Mouse (Mus musculus) kidney, embryonic 14.5 days (tissue): ENCODE data around the gene Pou2f2. TPM values are rescaled to one million over a fixed set of nuclear protein-coding genes. Genes with fewer than 3 reads are reported as not detected.

Experiments used
- ATAC-seq: fragments of 200-750 bp; cut with Nextera tagmentation; 2 replicates; pipeline ENCODE4 v1.8.0; 2017; ENCODE audit warnings: moderate number of reproducible peaks, mild to moderate bottlenecking, moderate TSS enrichment, moderate library complexity; ENCODE audit not compliant: low FRiP score, low TSS enrichment
- H3K27ac ChIP-seq: fragments of 300-500 bp; sonication (generic); 2 replicates; pipeline ENCODE4 v1.5.1; 2014; ENCODE audit warnings: low read depth, mild to moderate bottlenecking, low read length, moderate library complexity, mixed read lengths
- H3K27me3 ChIP-seq: fragments of 300-500 bp; sonication (generic); 2 replicates; pipeline ENCODE4 v1.6.1; 2014; ENCODE audit warnings: mild to moderate bottlenecking, low read length; ENCODE audit not compliant: control insufficient read depth, insufficient read depth
- H3K36me3 ChIP-seq: fragments of 300-500 bp; sonication (generic); 2 replicates; pipeline ENCODE4 v1.6.1; 2014; ENCODE audit warnings: low read length, mixed read lengths; ENCODE audit not compliant: control insufficient read depth, insufficient read depth
- H3K4me1 ChIP-seq: fragments of 300-500 bp; sonication (generic); 2 replicates; pipeline ENCODE4 v1.6.1; 2014; ENCODE audit warnings: low read length, mixed read lengths; ENCODE audit not compliant: control insufficient read depth, insufficient read depth
- H3K4me2 ChIP-seq: fragments of 300-500 bp; sonication (generic); replicated peaks from 2 replicates; pipeline ENCODE4 v1.6.1; 2014; ENCODE audit warnings: low read depth, mild to moderate bottlenecking, low read length
- H3K4me3 ChIP-seq: fragments of 300-500 bp; sonication (generic); 2 replicates; pipeline ENCODE4 v1.5.1; 2014; ENCODE audit warnings: mild to moderate bottlenecking, low read length
- H3K9ac ChIP-seq: fragments of 300-500 bp; sonication (generic); 2 replicates; pipeline ENCODE4 v1.6.1; 2014; ENCODE audit warnings: low read depth, mild to moderate bottlenecking, low read length, moderate library complexity
- H3K9me3 ChIP-seq: fragments of 300-500 bp; sonication (generic); 2 replicates; pipeline ENCODE4 v1.6.1; 2016; ENCODE audit warnings: low read length; ENCODE audit not compliant: control insufficient read depth
- WGBS: fragments of 180-500 bp; shearing (Covaris S2); extraction: QIAGEN DNeasy Blood & Tissue Kit; methylation state at CpG from one replicate; pipeline ENCODE4 v1.1.7; 2014; 5-methylcytosine and 5-hydroxymethylcytosine counted together
- polyA plus RNA-seq: library from polyadenylated mRNA; unstranded; fragments of >200 nt; fragmentation: Nextera tagmentation; extraction: Ambion mirVana; gene quantifications from 2 replicates; pipeline ENCODE4 v1.2.1, GENCODE M21; 2014

Gene Pou2f2
- polyA plus RNA-seq, 1 experiment from 2014 or later = 0.39 TPM

GRCm38 (mm10) chr7:25218705-25219415 is 39.3 kb upstream of the Pou2f2 start:
- Histone ChIP-seq H3K9ac (peak overlapping the region; percentile 74), H3K27me3 (no peaks in the 10 kb centered on the region), H3K4me1 (peaks cover 26% of the 10 kb centered on the region), H3K36me3 (peaks cover 9% of the 10 kb centered on the region; the same call in 1 of the 2 replicates), H3K27ac (peak overlapping the region; percentile 84), H3K4me2 (peak overlapping the region; percentile 95), H3K4me3 (peak overlapping the region; percentile 67), H3K9me3 (no peaks in the 10 kb centered on the region)
- peak; percentile 14 for ATAC-seq
- WGBS = under 1% methylated on average over 53 of the region's 53 CpGs

GRCm38 (mm10) chr7:25217653-25218395 is 38.3 kb upstream of the Pou2f2 start:
- H3K4me3 ChIP-seq = peak overlapping the region; percentile 67; the same call in 1 of the 2 replicates
- WGBS = 65% methylated on average over 12 of the region's 12 CpGs
- H3K36me3 ChIP-seq = peaks cover 6% of the 10 kb centered on the region; the same call in 1 of the 2 replicates
- H3K27me3 ChIP-seq = no peaks in the 10 kb centered on the region
- no peak for ATAC-seq
- H3K9me3 ChIP-seq = no peaks in the 10 kb centered on the region
- no peak overlapping the region for H3K27ac ChIP-seq
- peak overlapping the region; percentile 95 for H3K4me2 ChIP-seq
- peaks cover 26% of the 10 kb centered on the region for H3K4me1 ChIP-seq
- no peak overlapping the region for H3K9ac ChIP-seq

GRCm38 (mm10) chr7:25214172-25214571 is 34.6 kb upstream of the Pou2f2 start:
- no peak overlapping the region for H3K9ac ChIP-seq
- H3K4me1 ChIP-seq = peaks cover 8% of the 10 kb centered on the region
- no peak overlapping the region for H3K4me2 ChIP-seq
- peaks cover 15% of the 10 kb centered on the region; the same call in 1 of the 2 replicates for H3K36me3 ChIP-seq
- no peak overlapping the region for H3K27ac ChIP-seq
- no peak for ATAC-seq
- H3K9me3 ChIP-seq = no peaks in the 10 kb centered on the region
- H3K27me3 ChIP-seq = no peaks in the 10 kb centered on the region
- WGBS = 97% methylated on average over 2 of the region's 2 CpGs
- H3K4me3 ChIP-seq = no peak overlapping the region

GRCm38 (mm10) chr7:25213099-25213498 is 33.6 kb upstream of the Pou2f2 start:
- Histone ChIP-seq H3K9me3 (no peaks in the 10 kb centered on the region), H3K9ac (no peak overlapping the region), H3K36me3 (peaks cover 16% of the 10 kb centered on the region; the same call in 1 of the 2 replicates), H3K27ac (no peak overlapping the region), H3K4me2 (no peak overlapping the region), H3K4me3 (no peak overlapping the region), H3K4me1 (peaks cover 5% of the 10 kb centered on the region; the same call in 1 of the 2 replicates), H3K27me3 (no peaks in the 10 kb centered on the region)
- WGBS = 67% methylated on average over 3 of the region's 3 CpGs
- no peak for ATAC-seq

- ATAC-seq = no peak
Observed at GRCm38 (mm10) chr7:25210482-25210881, 31.0 kb upstream of the Pou2f2 start.

GRCm38 (mm10) chr7:25209161-25209622 is 29.7 kb upstream of the Pou2f2 start:
- Histone ChIP-seq H3K4me1 (0 out of 2 replicates have a peak, but pooled peaks cover 3% of the 10 kb centered on the region), H3K4me3 (no peak overlapping the region), H3K27me3 (no peaks in the 10 kb centered on the region), H3K9me3 (no peaks in the 10 kb centered on the region), H3K36me3 (peaks cover 12% of the 10 kb centered on the region; the same call in 1 of the 2 replicates), H3K4me2 (no peak overlapping the region), H3K27ac (no peak overlapping the region), H3K9ac (no peak overlapping the region)
- ATAC-seq = 0 out of 2 replicates have a peak, but pooled peaks have one; percentile 30
- WGBS = 39% methylated on average over 3 of the region's 3 CpGs

More at GRCm38 (mm10) chr7:25210482-25210881, 31.0 kb upstream of the Pou2f2 start:
- Histone ChIP-seq H3K27me3 (no peaks in the 10 kb centered on the region), H3K4me3 (no peak overlapping the region), H3K4me2 (no peak overlapping the region), H3K4me1 (0 out of 2 replicates have a peak, but pooled peaks cover 3% of the 10 kb centered on the region), H3K9me3 (no peaks in the 10 kb centered on the region), H3K27ac (no peak overlapping the region), H3K9ac (no peak overlapping the region), H3K36me3 (peaks cover 16% of the 10 kb centered on the region; the same call in 1 of the 2 replicates)
- WGBS = 70% methylated on average over 4 of the region's 4 CpGs

GRCm38 (mm10) chr7:25206094-25206830 is 26.7 kb upstream of the Pou2f2 start:
- WGBS = 82% methylated on average over 16 of the region's 16 CpGs
- Histone ChIP-seq H3K27me3 (no peaks in the 10 kb centered on the region), H3K36me3 (peaks cover 23% of the 10 kb centered on the region; the same call in 1 of the 2 replicates), H3K4me2 (no peak overlapping the region), H3K9ac (no peak overlapping the region), H3K9me3 (no peaks in the 10 kb centered on the region), H3K4me1 (0 out of 2 replicates have a peak, but pooled peaks cover 3% of the 10 kb centered on the region), H3K27ac (no peak overlapping the region), H3K4me3 (no peak overlapping the region)
- no peak for ATAC-seq

GRCm38 (mm10) chr7:25205355-25206093 is 26.0 kb upstream of the Pou2f2 start:
- H3K36me3 ChIP-seq = peaks cover 23% of the 10 kb centered on the region; the same call in 1 of the 2 replicates
- H3K9ac ChIP-seq = no peak overlapping the region
- no peaks in the 10 kb centered on the region for H3K27me3 ChIP-seq
- H3K4me2 ChIP-seq = no peak overlapping the region
- H3K27ac ChIP-seq = no peak overlapping the region
- H3K4me1 ChIP-seq = 0 out of 2 replicates have a peak, but pooled peaks cover 3% of the 10 kb centered on the region
- no peak for ATAC-seq
- no peak overlapping the region for H3K4me3 ChIP-seq
- 71% methylated on average over 15 of the region's 16 CpGs for WGBS
- no peaks in the 10 kb centered on the region for H3K9me3 ChIP-seq
